Mouse (Mus musculus) stomach, postnatal 0 days (tissue): ENCODE measurements around the gene Sf3b2.
"Not testable (repeated sequence)": the region's sequence is repeated elsewhere in the genome, so short reads cannot be mapped to it uniquely, and the experiment has no call there.

Experiments used
- CTCF ChIP-seq: IDR thresholded peaks from 2 replicates; pipeline ENCODE4 v1.5.1; 2016; ENCODE audit warnings: antibody characterized with exemption, low read depth, mild to moderate bottlenecking, moderate library complexity
- EP300 ChIP-seq: optimal IDR thresholded peaks from 2 replicates; pipeline ENCODE3; 2016; ENCODE audit warnings: antibody characterized with exemption

DNA sequence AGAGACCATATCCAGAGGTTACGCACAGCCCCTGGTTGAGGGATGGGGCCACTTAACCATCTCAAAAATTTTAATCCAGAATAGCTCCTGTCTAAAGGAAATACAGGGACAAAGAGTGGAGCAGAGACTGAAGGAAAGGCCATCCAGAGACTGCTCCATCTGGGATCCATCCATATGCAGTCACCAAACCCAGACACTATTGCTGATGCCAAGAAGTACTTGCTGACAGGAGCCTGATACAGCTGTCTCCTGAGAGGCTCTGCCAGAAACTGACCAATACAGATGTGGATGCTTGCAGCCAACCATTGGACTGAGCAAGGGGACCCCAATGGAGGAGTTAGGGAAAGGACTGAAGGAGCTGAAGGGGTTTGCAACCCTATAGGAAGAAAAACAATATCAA, 58.3 kb downstream of the Sf3b2 start:
- not testable (repeated sequence) for TF ChIP-seq CTCF, EP300
